Comparison of ENCODE assay signal across 17 mouse cellular contexts in genomic region chr14:117346372-117346885, GRCm38 (mm10).
"Had no signal": no experiment of that assay in that cellular context is flagged by ENCODE, and none has a peak within 500 bp of the region (broad histone marks: within the 10 kb centered on the region; RNA-seq: fewer than 3 reads in every experiment).

No protein-coding gene starts in this region.

- H3K4me3 ChIP-seq: layer of hippocampus, adult 2 months; liver, embryonic 13.5 days; neural tube, embryonic 12.5 days had no signal

- H3K9ac ChIP-seq: liver, embryonic 13.5 days; neural tube, embryonic 12.5 days had no signal

- H3K4me1 ChIP-seq: liver, embryonic 13.5 days; neural tube, embryonic 12.5 days had no signal

- H3K9me3 ChIP-seq: liver, embryonic 13.5 days; neural tube, embryonic 12.5 days had no signal

- DNase-seq: kidney, adult 11 months; kidney, adult 9 months; kidney, postnatal 14 days; layer of hippocampus, adult 9-11 months; liver, embryonic 13.5 days; lung, adult 2 months; lung, postnatal 14 days; lung, postnatal 4 days; midbrain, embryonic 14.5 days; right cerebral cortex, postnatal 25 days; thymus, adult 2 months; thymus, postnatal 14 days; thymus, postnatal 4 days had no signal

- H3K27me3 ChIP-seq: liver, embryonic 13.5 days; neural tube, embryonic 12.5 days had no signal

- H3K36me3 ChIP-seq: liver, embryonic 13.5 days; neural tube, embryonic 12.5 days had no signal

- H3K27ac ChIP-seq: layer of hippocampus, adult 2 months; liver, embryonic 13.5 days; neural tube, embryonic 12.5 days; stomach, postnatal 0 days had no signal

- H3K4me2 ChIP-seq: liver, embryonic 13.5 days; midbrain, embryonic 11.5 days; neural tube, embryonic 12.5 days had no signal
